8 mouse cellular contexts compared by ENCODE assay signal in the genomic region with DNA sequence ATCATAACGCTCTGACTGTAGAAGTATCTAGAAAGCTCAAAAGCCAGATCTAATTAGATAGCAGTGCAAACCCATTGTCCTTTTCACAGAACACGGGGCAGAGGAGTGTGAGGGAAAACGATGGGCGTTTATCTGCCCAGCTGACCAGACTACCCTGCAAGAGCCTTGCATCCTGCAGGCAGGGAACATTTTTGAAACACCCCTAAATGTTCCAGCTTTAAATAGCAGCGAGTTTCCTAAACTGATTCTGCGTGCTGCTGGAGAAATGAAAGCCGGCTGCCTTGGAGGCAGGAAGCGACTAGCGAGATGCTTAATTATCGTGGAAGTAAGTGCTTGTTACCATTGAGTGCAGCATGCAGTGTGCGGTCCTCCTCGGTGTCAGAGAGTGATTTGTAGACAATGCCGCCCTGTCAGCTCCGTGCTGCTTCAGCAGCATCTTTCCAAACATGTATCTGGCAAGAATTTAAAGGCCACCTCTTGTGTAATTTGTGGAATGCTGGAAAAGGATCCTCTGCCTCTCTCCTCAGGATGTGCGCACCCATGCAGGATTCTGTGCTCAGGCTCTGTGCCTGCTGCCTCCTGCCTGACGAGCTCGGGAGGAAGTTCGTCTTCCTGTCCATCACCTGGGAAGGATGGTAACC.
DNase-seq lines count a peak whose midpoint lies in the region; ATAC-seq and TF ChIP-seq lines count a peak whose summit lies in the region.

No protein-coding gene starts in this region.

- H3K9me3 ChIP-seq in kidney, postnatal 0 days (replicated peaks; ENCODE audit: low read length) = no peaks in the 10 kb centered on the region
- no peaks in the 10 kb centered on the region for H3K9me3 ChIP-seq in liver, embryonic 16.5 days (replicated peaks; ENCODE audit: control insufficient read depth, low read length)

- H3K36me3 ChIP-seq in kidney, postnatal 0 days (ENCODE audit: insufficient read depth, low read length) = 0 out of 2 replicates have a peak, but pooled peaks cover 15% of the 10 kb centered on the region
- H3K36me3 ChIP-seq in liver, embryonic 16.5 days (ENCODE audit: control insufficient read depth, insufficient read depth) = no peaks in the 10 kb centered on the region

- H3K9ac ChIP-seq in kidney, postnatal 0 days (ENCODE audit: low read depth, low read length) = no peak overlapping the region
- H3K9ac ChIP-seq in liver, embryonic 16.5 days (ENCODE audit: low read depth, low read length) = no peak overlapping the region

- no peaks in the 10 kb centered on the region for H3K27me3 ChIP-seq in kidney, postnatal 0 days (ENCODE audit: insufficient read depth, low read length)
- H3K27me3 ChIP-seq in liver, embryonic 16.5 days (ENCODE audit: control insufficient read depth, insufficient read depth, low read depth, low read length) = no peaks in the 10 kb centered on the region; the same call in 1 of the 2 replicates

- 11% methylated on average over 18 of the region's 18 CpGs for WGBS in kidney, postnatal 0 days
- WGBS in liver, embryonic 16.5 days (ENCODE audit: insufficient replicate concordance) = 35% methylated on average over 18 of the region's 18 CpGs

- DNase-seq in brain, adult 2 months (ENCODE audit: low read depth, low spot score) = peak; percentile 90
- DNase-seq in heart, adult 8-10 months (ENCODE audit: low spot score) = peak; percentile 35
- DNase-seq in kidney, postnatal 0 days (ENCODE audit: low spot score) = peak; percentile 67
- DNase-seq in right cerebral cortex, adult 2 months (ENCODE audit: low spot score in 2 of 2) = peak; percentile 59 to 68
- DNase-seq in urinary bladder, postnatal 25 days (ENCODE audit: low spot score) = no peak

- no peak overlapping the region for H3K27ac ChIP-seq in kidney, postnatal 0 days
- no peak overlapping the region for H3K27ac ChIP-seq in liver, embryonic 16.5 days (ENCODE audit: low read length)

- H3K4me2 ChIP-seq in kidney, postnatal 0 days (ENCODE audit: low read length) = peak overlapping the region; percentile 42
- peak overlapping the region; percentile 6; the same call in 1 of the 2 replicates for H3K4me2 ChIP-seq in liver, embryonic 16.5 days (ENCODE audit: low read depth, low read length)

- ATAC-seq in common myeloid progenitor, adult 5-6 weeks (replicated peaks; ENCODE audit: low read depth, poor library complexity, severe bottlenecking) = 0 out of 2 replicates have a peak, but pooled peaks have one; percentile 35
- ATAC-seq in kidney, postnatal 0 days (replicated peaks; ENCODE audit: low FRiP score, low read depth) = no peak
- ATAC-seq in liver, embryonic 16.5 days (ENCODE audit: low read depth) = no peak
- no peak for ATAC-seq in CD4-positive, CD25-positive, alpha-beta regulatory T cell, adult 4 months

- peak overlapping the region; percentile 6 for H3K4me3 ChIP-seq in kidney, postnatal 0 days (replicated peaks; ENCODE audit: low read depth, low read length)
- no peak overlapping the region for H3K4me3 ChIP-seq in liver, embryonic 16.5 days (ENCODE audit: low read depth, low read length)

- H3K4me1 ChIP-seq in kidney, postnatal 0 days (replicated peaks; ENCODE audit: insufficient read depth, low read length) = peaks cover 10% of the 10 kb centered on the region; the same call in 1 of the 2 replicates
- no peaks in the 10 kb centered on the region; the same call in 1 of the 2 replicates for H3K4me1 ChIP-seq in liver, embryonic 16.5 days (ENCODE audit: control insufficient read depth, low read depth, low read length)

- TF ChIP-seq CTCF in kidney, postnatal 0 days (IDR thresholded peaks at IDR 0.05; ENCODE audit: low read depth) = no peak
